Mouse (Mus musculus): ENCODE measurements around the gene Haus2.
"Not testable (repeated sequence)": the region's sequence is repeated elsewhere in the genome, so short reads cannot be mapped to it uniquely, and the experiment has no call there.

Haus2 gene

GRCm38 (mm10) chr2:120608830-120609723, at the start of gene Haus2, which contains the start of gene Lrrc57:
Haus2 (plus strand) TSS chr2:120609383.
Lrrc57 (minus strand) TSS chr2:120609520.
- DNase-seq (ENCODE audit: inconsistent age in 2 of 2, low spot score in 1 of 2) = peak; percentile 92 to 97

GRCm38 (mm10) chr2:120561524-120561923, 47.7 kb upstream of the Haus2 start:
- no peak for DNase-seq (ENCODE audit: inconsistent age in 2 of 2, low spot score in 1 of 2)

GRCm38 (mm10) chr2:120562859-120563234, 46.3 kb upstream of the Haus2 start:
- DNase-seq (ENCODE audit: inconsistent age in 2 of 2, low spot score in 1 of 2) = no peak

GRCm38 (mm10) chr2:120563235-120563990, 45.8 kb upstream of the Haus2 start, which contains the start of gene Zfp106:
Zfp106 (minus strand) TSS chr2:120563843.
- peak; percentile 91 to 96 for DNase-seq (ENCODE audit: inconsistent age in 2 of 2, low spot score in 1 of 2)

GRCm38 (mm10) chr2:120564548-120565188, 44.5 kb upstream of the Haus2 start:
- not testable (repeated sequence) for DNase-seq (ENCODE audit: inconsistent age in 2 of 2, low spot score in 1 of 2)

GRCm38 (mm10) chr2:120565363-120565762, 43.8 kb upstream of the Haus2 start:
- DNase-seq (ENCODE audit: inconsistent age in 2 of 2, low spot score in 1 of 2) = no peak

- DNase-seq (ENCODE audit: inconsistent age in 2 of 2, low spot score in 1 of 2) = peak; percentile 98 to 99
Observed at GRCm38 (mm10) chr2:120566886-120567797, 42.0 kb upstream of the Haus2 start, which contains the start of gene Snap23. Snap23 (plus strand) TSS chr2:120567671.

GRCm38 (mm10) chr2:120567798-120568320, 41.3 kb upstream of the Haus2 start:
- DNase-seq (ENCODE audit: inconsistent age in 2 of 2, low spot score in 1 of 2) = no peak

- DNase-seq (ENCODE audit: inconsistent age in 2 of 2, low spot score in 1 of 2) = no peak
Observed at GRCm38 (mm10) chr2:120571081-120571480, 38.1 kb upstream of the Haus2 start.

- DNase-seq (ENCODE audit: inconsistent age in 2 of 2, low spot score in 1 of 2) = not testable (repeated sequence)
Observed at GRCm38 (mm10) chr2:120572161-120572560, 37.0 kb upstream of the Haus2 start.

GRCm38 (mm10) chr2:120575121-120575520, 34.1 kb upstream of the Haus2 start:
- DNase-seq (ENCODE audit: inconsistent age in 2 of 2, low spot score in 1 of 2) = no peak

GRCm38 (mm10) chr2:120575978-120576377, 33.2 kb upstream of the Haus2 start:
- no peak for DNase-seq (ENCODE audit: inconsistent age in 2 of 2, low spot score in 1 of 2)

- no peak for DNase-seq (ENCODE audit: inconsistent age in 2 of 2, low spot score in 1 of 2)
Observed at GRCm38 (mm10) chr2:120577799-120578198, 31.4 kb upstream of the Haus2 start.

- DNase-seq (ENCODE audit: inconsistent age in 2 of 2, low spot score in 1 of 2) = peak in 1 of 2 experiments; percentile 35
Observed at GRCm38 (mm10) chr2:120578286-120578685, 30.9 kb upstream of the Haus2 start.

- DNase-seq (ENCODE audit: inconsistent age in 2 of 2, low spot score in 1 of 2) = no peak
Observed at GRCm38 (mm10) chr2:120589759-120590158, 19.4 kb upstream of the Haus2 start.

GRCm38 (mm10) chr2:120592227-120592626, 17.0 kb upstream of the Haus2 start:
- DNase-seq (ENCODE audit: inconsistent age in 2 of 2, low spot score in 1 of 2) = no peak

GRCm38 (mm10) chr2:120597734-120598133, 11.4 kb upstream of the Haus2 start:
- DNase-seq (ENCODE audit: inconsistent age in 2 of 2, low spot score in 1 of 2) = no peak

GRCm38 (mm10) chr2:120599506-120599905, 9.7 kb upstream of the Haus2 start:
- DNase-seq (ENCODE audit: inconsistent age in 2 of 2, low spot score in 1 of 2) = no peak

- DNase-seq (ENCODE audit: inconsistent age in 2 of 2, low spot score in 1 of 2) = peak; percentile 17 to 57
Observed at GRCm38 (mm10) chr2:120606021-120606690, 3.0 kb upstream of the Haus2 start.
